Mouse (Mus musculus) E14TG2a.4 (cell line): Measurements from ENCODE around the gene Klrb1b.

Experiments used
- CTCF ChIP-seq: conservative IDR thresholded peaks from 2 replicates; pipeline ENCODE4 v1.5.1; 2014; ENCODE audit warnings: low read length
- NANOG ChIP-seq: IDR thresholded peaks from 2 replicates; pipeline ENCODE4 v1.6.1; 2014; ENCODE audit warnings: borderline replicate concordance, low read length, mixed read lengths
- POU5F1 ChIP-seq: IDR thresholded peaks from 2 replicates; pipeline ENCODE4 v1.6.1; 2014; ENCODE audit warnings: low read length, borderline replicate concordance

DNA sequence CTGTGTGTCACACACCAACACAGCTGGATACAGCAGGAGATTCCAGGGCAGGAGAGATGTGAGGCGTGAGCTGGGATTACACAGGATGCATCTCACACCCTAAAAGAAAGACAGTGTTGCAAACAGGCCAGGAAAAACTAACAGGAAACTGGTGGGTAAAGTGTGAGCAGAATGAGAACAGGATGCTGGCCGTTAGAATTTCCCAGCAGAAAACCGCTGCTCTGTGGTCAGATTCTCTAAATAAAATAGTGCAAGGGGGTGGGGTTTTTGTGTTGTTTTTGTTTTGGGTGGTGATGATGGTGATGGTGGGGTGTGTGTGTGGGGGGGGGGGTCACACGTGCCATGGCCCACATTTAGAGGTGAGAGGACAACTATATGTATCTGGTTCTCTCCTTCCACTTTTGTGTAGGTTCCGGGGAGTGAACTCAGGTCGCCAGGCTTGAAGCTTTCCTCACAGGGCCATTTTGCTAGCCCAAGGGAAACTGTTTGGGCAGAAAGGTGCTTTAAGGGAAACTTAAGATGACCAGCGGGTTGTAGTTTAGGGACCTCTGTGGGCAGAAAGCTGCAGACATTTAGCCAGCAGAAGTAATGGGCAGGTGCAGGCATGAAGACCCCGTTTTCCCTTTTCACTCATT, 29.7 kb downstream of the Klrb1b start:
- TF ChIP-seq CTCF (no peak), POU5F1 (no peak), NANOG (no peak)
